Mouse (Mus musculus) left cerebral cortex, postnatal 10 days (tissue): ENCODE measurements around the gene 1700012P22Rik. TPM values are rescaled to one million over a fixed set of nuclear protein-coding genes. Genes with fewer than 3 reads are reported as not detected.
A peak's percentile ranks its signal among the peaks of the same experiment; 100 is the strongest.

ENCODE experiments used
- DNase-seq, 2 experiments: peaks; one replicate each; pipeline ENCODE4 v3.0.0; 2021 to 2022; ENCODE audit warnings: low spot score in 2 of 2, mixed read lengths in 1 of 2; ENCODE audit errors: extremely low spot score in 1 of 2
- intact Hi-C: fragments of 180-260 bp; cut with DNase I; formaldehyde crosslinking; loops from one replicate; pipeline ENCODE4 v1.15.1; 2025
- total RNA-seq, 2 experiments: library from RNA; stranded (reverse); gene quantifications; 2 replicates each; pipeline ENCODE4 v1.2.3; 2021

Gene 1700012P22Rik
- not detected for total RNA-seq

- intact Hi-C loops = no loop called here
- DNase-seq = no peak
Measured at GRCm38 (mm10) chr4:144438672-144439071, at the start of gene 1700012P22Rik. Gene 1700012P22Rik, minus strand, starts transcription at chr4:144438772.

- intact Hi-C loops = no loop called here
- DNase-seq = no peak
Measured at GRCm38 (mm10) chr4:144468091-144468490, 29.5 kb upstream of the 1700012P22Rik start.

- intact Hi-C loops = no loop called here
- DNase-seq = no peak
Measured at GRCm38 (mm10) chr4:144465206-144465605, 26.6 kb upstream of the 1700012P22Rik start.

- intact Hi-C loops = no loop called here
- no peak for DNase-seq
Measured at GRCm38 (mm10) chr4:144463656-144464055, 25.1 kb upstream of the 1700012P22Rik start, which contains the start of gene Aadacl3. Gene Aadacl3, minus strand, starts transcription at chr4:144463756.

- intact Hi-C loops = no loop called here
Measured at GRCm38 (mm10) chr4:144453217-144453616, 14.6 kb upstream of the 1700012P22Rik start, which contains the start of gene Gm9944. Gene Gm9944, minus strand, starts transcription at chr4:144453317.

GRCm38 (mm10) chr4:144448546-144448945 is 10.0 kb upstream of the 1700012P22Rik start:
- intact Hi-C loops = no loop called here

More at GRCm38 (mm10) chr4:144453217-144453616, 14.6 kb upstream of the 1700012P22Rik start, which contains the start of gene Gm9944:
- no peak for DNase-seq

GRCm38 (mm10) chr4:144441582-144441981 is 3.0 kb upstream of the 1700012P22Rik start:
- intact Hi-C loops = no loop called here
- DNase-seq = no peak

More at GRCm38 (mm10) chr4:144448546-144448945, 10.0 kb upstream of the 1700012P22Rik start:
- DNase-seq = no peak

- intact Hi-C loops = no loop called here
- no peak for DNase-seq
Measured at GRCm38 (mm10) chr4:144441095-144441494, 2.5 kb upstream of the 1700012P22Rik start.

GRCm38 (mm10) chr4:144433216-144433615 is 5.4 kb downstream of the 1700012P22Rik start:
- DNase-seq = no peak
- intact Hi-C loops = no loop called here

- intact Hi-C loops = no loop called here
- DNase-seq = no peak
Measured at GRCm38 (mm10) chr4:144430723-144431122, 7.8 kb downstream of the 1700012P22Rik start.

GRCm38 (mm10) chr4:144428868-144429267 is 9.7 kb downstream of the 1700012P22Rik start:
- DNase-seq = no peak
- intact Hi-C loops = no loop called here

- intact Hi-C loops = no loop called here
- no peak for DNase-seq
Measured at GRCm38 (mm10) chr4:144424590-144424989, 14.0 kb downstream of the 1700012P22Rik start.

GRCm38 (mm10) chr4:144420644-144421043 is 17.9 kb downstream of the 1700012P22Rik start:
- DNase-seq = no peak
- intact Hi-C loops = no loop called here

- intact Hi-C loops = no loop called here
Measured at GRCm38 (mm10) chr4:144408290-144408689, 30.3 kb downstream of the 1700012P22Rik start, which contains the start of gene Pramef12. Gene Pramef12, minus strand, starts transcription at chr4:144408464.

GRCm38 (mm10) chr4:144406261-144406660 is 32.3 kb downstream of the 1700012P22Rik start:
- no peak for DNase-seq
- intact Hi-C loops = no loop called here

More at GRCm38 (mm10) chr4:144408290-144408689, 30.3 kb downstream of the 1700012P22Rik start, which contains the start of gene Pramef12:
- no peak for DNase-seq

- peak in 1 of 2 experiments; percentile 18 for DNase-seq
- intact Hi-C loops = no loop called here
Measured at GRCm38 (mm10) chr4:144404456-144405086, 34.0 kb downstream of the 1700012P22Rik start.

- intact Hi-C loops = no loop called here
- no peak for DNase-seq
Measured at GRCm38 (mm10) chr4:144402712-144403111, 35.9 kb downstream of the 1700012P22Rik start.

GRCm38 (mm10) chr4:144396316-144396715 is 42.3 kb downstream of the 1700012P22Rik start:
- DNase-seq = no peak
- intact Hi-C loops = no loop called here

- intact Hi-C loops = no loop called here
- no peak for DNase-seq
Measured at GRCm38 (mm10) chr4:144377911-144378310, 60.7 kb downstream of the 1700012P22Rik start, which contains the start of gene Pramef20. Gene Pramef20, minus strand, starts transcription at chr4:144377933.
